Mouse (Mus musculus) G1E (cell line): ENCODE results near the gene Glrx2.

Experiments used
- CTCF ChIP-seq: IDR thresholded peaks from 2 replicates; pipeline ENCODE4 v1.5.1; 2012; ENCODE audit warnings: low read depth, low read length, inconsistent platforms, mixed read lengths
- GATA1 ChIP-seq: IDR thresholded peaks from 2 replicates; pipeline ENCODE4 v1.6.1; 2012; ENCODE audit warnings: borderline replicate concordance, low read length, inconsistent platforms, mixed read lengths
- POLR2AphosphoS5 ChIP-seq: IDR thresholded peaks from 2 replicates; pipeline ENCODE4 v1.6.1; 2012; ENCODE audit warnings: low read depth, low read length, inconsistent platforms; ENCODE audit not compliant: insufficient replicate concordance

DNA sequence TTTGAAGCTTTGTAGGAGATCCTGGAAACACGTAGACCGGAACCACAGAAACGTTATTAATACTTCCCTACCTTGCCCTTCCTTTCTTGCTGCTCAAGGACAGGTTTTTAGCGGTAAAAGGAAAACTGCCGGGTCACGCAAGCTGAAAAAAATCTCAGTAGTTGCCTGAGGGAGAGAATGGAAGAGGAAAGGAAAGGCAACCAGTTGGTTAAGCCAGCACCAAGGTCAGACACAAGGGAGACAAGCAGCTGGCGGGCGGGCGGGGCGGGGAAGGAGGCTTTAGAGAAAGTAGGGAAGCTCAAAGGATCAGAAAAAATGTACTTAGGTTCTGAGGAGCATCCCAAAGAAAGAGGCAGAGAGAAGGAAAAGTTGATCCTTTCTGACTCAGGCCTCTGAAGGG is 29.7 kb downstream of the Glrx2 start:
- TF ChIP-seq POLR2AphosphoS5 (no peak), CTCF (no peak), GATA1 (no peak)
